Mouse (Mus musculus) adrenal gland (tissue): ENCODE measurements around the gene Ripor3.

Experiments
- intact Hi-C: fragments of 180-260 bp; cut with DNase I; formaldehyde crosslinking; loops from one replicate; pipeline ENCODE4 v1.15.1; 2025

The Ripor3 gene

GRCm38 (mm10) chr2:167939204-167939603 lies 71.2 kb downstream of the Ripor3 start:
- intact Hi-C loops: no loop called here

GRCm38 (mm10) chr2:167938786-167939185 lies 71.6 kb downstream of the Ripor3 start:
- intact Hi-C loops: no loop called here

GRCm38 (mm10) chr2:167935956-167936355 lies 74.5 kb downstream of the Ripor3 start:
- intact Hi-C loops: no loop called here

- intact Hi-C loops: no loop called here
These were observed 77.0 kb downstream of the Ripor3 start for GRCm38 (mm10) chr2:167933397-167933796.

- intact Hi-C loops: no loop called here
These were observed 77.6 kb downstream of the Ripor3 start for GRCm38 (mm10) chr2:167932727-167933231.

- intact Hi-C loops: no loop called here
These were observed 78.3 kb downstream of the Ripor3 start, which contains the start of gene Ptpn1 for GRCm38 (mm10) chr2:167931985-167932726. Gene Ptpn1 (plus strand): TSS chr2:167932057.

- intact Hi-C loops: no loop called here
These were observed 79.4 kb downstream of the Ripor3 start for GRCm38 (mm10) chr2:167930975-167931374.
